Mouse (Mus musculus): ENCODE measurements around the gene Aida. TPM values are rescaled to one million over a fixed set of nuclear protein-coding genes. Genes with fewer than 3 reads are reported as not detected.

Gene Aida
- polyA plus RNA-seq (2015; fragmentation: Nextera tagmentation; extraction: Ambion mirVana): 54.2 and 54.8 TPM in 2 replicates

DNA sequence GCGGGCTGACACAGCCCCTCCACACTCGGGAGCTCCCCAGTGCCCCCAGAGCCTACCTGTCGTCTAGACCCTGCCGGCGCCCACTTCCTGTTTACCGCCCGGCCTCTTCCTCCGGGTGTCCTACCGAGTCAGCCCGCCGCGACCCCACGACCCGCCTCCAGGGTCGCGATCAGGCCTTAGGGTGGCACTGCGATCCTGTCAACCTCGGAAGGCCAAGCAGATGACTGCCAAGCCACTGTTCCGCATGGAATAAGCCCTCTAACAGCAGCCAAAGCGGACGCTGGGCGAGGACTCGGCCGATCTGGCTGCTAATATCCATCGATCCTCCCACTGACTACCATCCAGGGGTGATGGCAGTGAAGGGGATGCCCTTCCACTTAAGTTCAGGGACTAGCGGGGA lies at the start of gene Aida:
TSS of gene Aida (plus strand) at position 126 of the 400 bp plus-strand sequence.
- Histone ChIP-seq H3K9me3 (replicated peaks) (no peaks in the 10 kb centered on the region), H3K4me1 (no peaks in the 10 kb centered on the region), H3K36me3 (peaks cover 21% of the 10 kb centered on the region), H3K9ac (peak within 1 kb of the TSS; percentile 43), H3K4me3 (replicated peaks) (peak within 1 kb of the TSS; percentile 52), H3K27me3 (no peaks in the 10 kb centered on the region), H3K27ac (replicated peaks) (peak within 1 kb of the TSS; percentile 79), H3K4me2 (replicated peaks) (peak within 1 kb of the TSS; percentile 52)
- ATAC-seq (ENCODE audit: insufficient number of reproducible peaks, low FRiP score, low TSS enrichment, low read depth): no peak
- 0% methylated on average over 26 of the region's 26 CpGs for WGBS

GRCm38 (mm10) chr1:183248144-183248543 lies 48.2 kb upstream of the Aida start:
- Histone ChIP-seq H3K4me3 (replicated peaks) (no peak overlapping the region), H3K9ac (no peak overlapping the region), H3K27me3 (no peaks in the 10 kb centered on the region), H3K9me3 (replicated peaks) (no peaks in the 10 kb centered on the region), H3K36me3 (no peaks in the 10 kb centered on the region), H3K4me1 (peaks cover 7% of the 10 kb centered on the region), H3K4me2 (replicated peaks) (no peak overlapping the region), H3K27ac (replicated peaks) (no peak overlapping the region)
- no peak for ATAC-seq (ENCODE audit: insufficient number of reproducible peaks, low FRiP score, low TSS enrichment, low read depth)
- WGBS: 17% methylated on average over 1 of the region's 1 CpGs

- H3K27ac ChIP-seq (replicated peaks): no peak overlapping the region
- no peak for ATAC-seq (ENCODE audit: insufficient number of reproducible peaks, low FRiP score, low TSS enrichment, low read depth)
- no peaks in the 10 kb centered on the region for H3K36me3 ChIP-seq
- no peaks in the 10 kb centered on the region for H3K27me3 ChIP-seq
- H3K4me1 ChIP-seq: peaks cover 7% of the 10 kb centered on the region
- H3K4me2 ChIP-seq (replicated peaks): no peak overlapping the region
- H3K9me3 ChIP-seq (replicated peaks): no peaks in the 10 kb centered on the region
- no peak overlapping the region for H3K9ac ChIP-seq
- no peak overlapping the region for H3K4me3 ChIP-seq (replicated peaks)
- WGBS: 43% methylated on average over 4 of the region's 4 CpGs
Measured at GRCm38 (mm10) chr1:183250612-183251011, 45.8 kb upstream of the Aida start.

DNA sequence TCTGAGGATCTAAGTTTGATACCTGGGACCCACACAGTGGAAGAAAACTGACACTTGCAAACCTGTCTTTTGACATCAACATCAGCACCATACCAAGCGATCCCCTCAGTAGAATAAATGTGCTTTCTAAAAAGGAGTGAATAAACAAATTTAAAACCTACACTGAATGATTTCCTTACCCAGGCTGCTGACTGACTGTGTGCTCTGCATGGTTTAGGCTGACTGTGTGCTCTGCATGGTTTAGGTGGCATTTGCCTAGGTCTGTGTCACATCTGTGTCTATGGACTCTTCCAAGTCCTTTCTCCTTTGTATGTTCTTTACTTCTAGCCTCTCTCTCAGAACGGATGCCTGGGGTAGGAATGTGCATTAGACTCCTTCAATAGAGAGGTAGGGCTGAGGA lies 44.6 kb upstream of the Aida start:
- no peaks in the 10 kb centered on the region for H3K9me3 ChIP-seq (replicated peaks)
- no peaks in the 10 kb centered on the region for H3K36me3 ChIP-seq
- no peak for ATAC-seq (ENCODE audit: insufficient number of reproducible peaks, low FRiP score, low TSS enrichment, low read depth)
- no peak overlapping the region for H3K27ac ChIP-seq (replicated peaks)
- no peak overlapping the region for H3K4me3 ChIP-seq (replicated peaks)
- peaks cover 7% of the 10 kb centered on the region for H3K4me1 ChIP-seq
- H3K4me2 ChIP-seq (replicated peaks): no peak overlapping the region
- H3K27me3 ChIP-seq: no peaks in the 10 kb centered on the region
- WGBS: 76% methylated on average over 2 of the region's 2 CpGs
- no peak overlapping the region for H3K9ac ChIP-seq

DNA sequence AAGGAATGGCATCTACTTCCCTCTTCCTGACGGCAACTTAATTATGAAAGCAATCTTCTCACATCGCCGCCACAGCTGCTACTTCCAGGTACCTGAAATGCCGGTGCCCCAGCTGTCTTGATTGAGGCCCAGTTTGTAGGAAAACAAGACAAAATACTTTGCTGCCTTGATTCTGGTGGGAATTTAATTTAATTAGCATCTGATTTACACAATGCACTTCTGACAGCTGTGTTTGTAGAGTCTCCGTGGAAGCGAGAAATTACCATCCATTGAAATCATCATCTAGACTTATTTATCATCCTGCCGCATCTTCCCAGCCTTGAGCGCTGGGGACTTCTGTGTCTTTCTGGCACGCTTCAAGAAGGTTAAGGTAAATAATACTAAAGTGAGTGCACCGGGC lies 43.8 kb upstream of the Aida start:
- Histone ChIP-seq H3K9ac (no peak overlapping the region), H3K4me3 (replicated peaks) (no peak overlapping the region), H3K27ac (replicated peaks) (no peak overlapping the region), H3K36me3 (no peaks in the 10 kb centered on the region), H3K4me1 (peaks cover 7% of the 10 kb centered on the region), H3K4me2 (replicated peaks) (no peak overlapping the region), H3K27me3 (no peaks in the 10 kb centered on the region), H3K9me3 (replicated peaks) (no peaks in the 10 kb centered on the region)
- ATAC-seq (ENCODE audit: insufficient number of reproducible peaks, low FRiP score, low TSS enrichment, low read depth): no peak
- WGBS: 43% methylated on average over 10 of the region's 10 CpGs

GRCm38 (mm10) chr1:183264145-183265008 lies 32.0 kb upstream of the Aida start:
- Histone ChIP-seq H3K27me3 (no peaks in the 10 kb centered on the region), H3K36me3 (no peaks in the 10 kb centered on the region), H3K4me2 (replicated peaks) (no peak overlapping the region), H3K4me1 (no peaks in the 10 kb centered on the region), H3K27ac (replicated peaks) (no peak overlapping the region), H3K4me3 (replicated peaks) (no peak overlapping the region), H3K9me3 (replicated peaks) (no peaks in the 10 kb centered on the region), H3K9ac (no peak overlapping the region)
- no peak for ATAC-seq (ENCODE audit: insufficient number of reproducible peaks, low FRiP score, low TSS enrichment, low read depth)
- 76% methylated on average over 13 of the region's 13 CpGs for WGBS

- Histone ChIP-seq H3K4me3 (replicated peaks) (no peak overlapping the region), H3K27me3 (no peaks in the 10 kb centered on the region), H3K9ac (no peak overlapping the region), H3K4me1 (no peaks in the 10 kb centered on the region), H3K27ac (replicated peaks) (no peak overlapping the region), H3K4me2 (replicated peaks) (no peak overlapping the region), H3K36me3 (no peaks in the 10 kb centered on the region), H3K9me3 (replicated peaks) (no peaks in the 10 kb centered on the region)
- WGBS: 61% methylated on average over 14 of the region's 14 CpGs
- ATAC-seq (ENCODE audit: insufficient number of reproducible peaks, low FRiP score, low TSS enrichment, low read depth): no peak
Measured at GRCm38 (mm10) chr1:183265921-183266467, 30.4 kb upstream of the Aida start.

- no peaks in the 10 kb centered on the region for H3K27me3 ChIP-seq
- H3K9ac ChIP-seq: no peak overlapping the region
- H3K36me3 ChIP-seq: no peaks in the 10 kb centered on the region
- H3K9me3 ChIP-seq (replicated peaks): no peaks in the 10 kb centered on the region
- ATAC-seq (ENCODE audit: insufficient number of reproducible peaks, low FRiP score, low TSS enrichment, low read depth): no peak
- H3K4me2 ChIP-seq (replicated peaks): no peak overlapping the region
- 73% methylated on average over 6 of the region's 6 CpGs for WGBS
- no peak overlapping the region for H3K27ac ChIP-seq (replicated peaks)
- H3K4me1 ChIP-seq: no peaks in the 10 kb centered on the region
- no peak overlapping the region for H3K4me3 ChIP-seq (replicated peaks)
Measured at GRCm38 (mm10) chr1:183267666-183268065, 28.7 kb upstream of the Aida start.

DNA sequence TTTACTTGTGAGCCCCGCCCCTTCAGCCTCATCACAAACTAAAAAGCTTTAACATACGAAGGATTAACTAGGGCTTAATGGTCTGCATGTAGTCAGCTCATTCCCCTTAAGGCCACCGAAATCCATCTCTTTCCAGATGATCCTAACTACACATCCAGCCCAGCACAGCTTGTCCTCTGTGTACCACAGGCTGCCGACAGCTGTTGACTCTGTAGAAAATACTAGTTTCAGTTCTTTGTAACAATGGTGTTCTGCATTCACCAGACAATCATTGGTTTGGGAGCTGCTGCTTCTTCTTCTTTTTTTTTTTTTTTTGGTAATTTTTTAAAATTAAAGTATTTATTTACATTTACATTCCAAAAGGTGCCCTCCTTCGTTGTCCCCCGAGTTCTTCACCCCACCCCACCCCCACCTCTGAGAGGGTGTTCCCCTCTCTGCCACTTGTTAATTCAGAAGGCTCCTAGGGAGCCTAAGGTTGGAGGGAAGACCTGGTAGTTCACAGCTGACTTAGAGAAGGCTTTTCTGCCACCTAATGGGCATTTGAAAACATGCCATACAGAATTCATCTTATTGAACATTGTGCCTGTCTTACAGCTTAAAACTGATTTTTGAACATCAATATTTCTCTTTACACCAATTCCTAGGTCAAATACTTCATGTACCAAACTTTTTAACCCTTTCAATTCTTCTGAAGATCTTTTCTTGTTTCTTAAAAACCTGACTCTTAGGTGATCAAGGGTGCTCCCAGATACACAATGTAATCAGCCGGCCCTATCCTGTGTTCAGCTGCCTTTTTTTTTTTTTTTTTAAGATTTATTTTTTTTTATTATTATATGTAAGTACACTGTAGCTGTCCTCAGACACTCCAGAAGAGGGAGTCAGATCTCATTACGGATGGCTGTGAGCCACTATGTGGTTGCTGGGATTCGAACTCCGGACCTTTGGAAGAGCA lies 23.2 kb upstream of the Aida start:
- 54% methylated on average over 10 of the region's 10 CpGs for WGBS
- H3K27me3 ChIP-seq: no peaks in the 10 kb centered on the region
- H3K4me3 ChIP-seq (replicated peaks): no peak overlapping the region
- no peak overlapping the region for H3K9ac ChIP-seq
- no peaks in the 10 kb centered on the region for H3K9me3 ChIP-seq (replicated peaks)
- H3K4me2 ChIP-seq (replicated peaks): no peak overlapping the region
- H3K4me1 ChIP-seq: no peaks in the 10 kb centered on the region
- ATAC-seq (ENCODE audit: insufficient number of reproducible peaks, low FRiP score, low TSS enrichment, low read depth): no peak
- 0 out of 2 replicates have a peak, but pooled peaks cover 5% of the 10 kb centered on the region for H3K36me3 ChIP-seq
- no peak overlapping the region for H3K27ac ChIP-seq (replicated peaks)

GRCm38 (mm10) chr1:183274385-183274784 lies 22.0 kb upstream of the Aida start:
- no peaks in the 10 kb centered on the region for H3K27me3 ChIP-seq
- no peak overlapping the region for H3K9ac ChIP-seq
- no peak overlapping the region for H3K27ac ChIP-seq (replicated peaks)
- H3K9me3 ChIP-seq (replicated peaks): no peaks in the 10 kb centered on the region
- 72% methylated on average over 3 of the region's 3 CpGs for whole genome bisulfite sequencing
- H3K4me1 ChIP-seq: no peaks in the 10 kb centered on the region
- H3K36me3 ChIP-seq: peaks cover 16% of the 10 kb centered on the region
- H3K4me3 ChIP-seq (replicated peaks): no peak overlapping the region
- no peak overlapping the region for H3K4me2 ChIP-seq (replicated peaks)
- no peak for ATAC-seq (ENCODE audit: insufficient number of reproducible peaks, low FRiP score, low TSS enrichment, low read depth)

DNA sequence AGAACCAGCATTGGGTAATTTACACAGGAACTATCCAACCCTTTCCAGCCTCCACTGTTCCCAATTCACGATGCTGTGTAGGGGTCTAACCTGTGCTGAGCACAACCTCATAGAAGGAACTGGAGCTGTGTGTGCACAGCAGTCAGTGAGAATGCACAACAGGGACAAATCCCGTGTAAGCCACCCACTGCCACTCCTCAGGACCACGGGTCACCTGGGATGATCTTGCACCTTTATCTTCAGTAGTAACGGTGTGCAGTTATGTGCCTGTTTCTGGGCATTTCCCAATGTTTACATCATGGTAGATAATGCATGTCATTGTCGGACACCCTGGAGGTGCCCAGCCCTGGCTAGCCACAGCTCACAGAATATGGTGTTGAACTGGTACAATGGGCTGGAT lies 20.6 kb upstream of the Aida start:
- 74% methylated on average over 5 of the region's 5 CpGs for WGBS
- peaks cover 25% of the 10 kb centered on the region for H3K36me3 ChIP-seq

More for the DNA sequence above, 20.6 kb upstream of the Aida start:
- H3K4me1 ChIP-seq: no peaks in the 10 kb centered on the region
- no peaks in the 10 kb centered on the region for H3K27me3 ChIP-seq
- no peak overlapping the region for H3K4me3 ChIP-seq (replicated peaks)
- no peaks in the 10 kb centered on the region for H3K9me3 ChIP-seq (replicated peaks)
- H3K9ac ChIP-seq: no peak overlapping the region
- H3K4me2 ChIP-seq (replicated peaks): no peak overlapping the region
- H3K27ac ChIP-seq (replicated peaks): no peak overlapping the region
- no peak for ATAC-seq (ENCODE audit: insufficient number of reproducible peaks, low FRiP score, low TSS enrichment, low read depth)

Measured in embryonic facial prominence, embryonic 15.5 days (tissue).